Mouse (Mus musculus): ENCODE results near the gene Ankrd33. TPM values are rescaled to one million over a fixed set of nuclear protein-coding genes. Genes with fewer than 3 reads are reported as not detected.
"Not testable (repeated sequence)": the region's sequence is repeated elsewhere in the genome, so short reads cannot be mapped to it uniquely, and the experiment has no call there.

The Ankrd33 gene
- total RNA-seq, 1 experiment from 2014 or later = 0.64 TPM

- peak; percentile 89 for DNase-seq
Observed at GRCm38 (mm10) chr15:101086956-101087355, 28.6 kb upstream of the Ankrd33 start.

GRCm38 (mm10) chr15:101088291-101088690 is 27.3 kb upstream of the Ankrd33 start:
- no peak for DNase-seq

- DNase-seq = no peak
Observed at GRCm38 (mm10) chr15:101091551-101091950, 24.0 kb upstream of the Ankrd33 start.

- no peak for DNase-seq
Observed at GRCm38 (mm10) chr15:101092121-101092828, 23.3 kb upstream of the Ankrd33 start.

GRCm38 (mm10) chr15:101092829-101093648 is 22.5 kb upstream of the Ankrd33 start:
- DNase-seq = peak; percentile 58

GRCm38 (mm10) chr15:101093988-101094387 is 21.6 kb upstream of the Ankrd33 start:
- no peak for DNase-seq

- no peak for DNase-seq
Observed at GRCm38 (mm10) chr15:101094979-101095378, 20.6 kb upstream of the Ankrd33 start.

- no peak for DNase-seq
Observed at GRCm38 (mm10) chr15:101095392-101095791, 20.2 kb upstream of the Ankrd33 start.

GRCm38 (mm10) chr15:101097985-101098651 is 17.4 kb upstream of the Ankrd33 start:
- peak; percentile 37 for DNase-seq

- no peak for DNase-seq
Observed at GRCm38 (mm10) chr15:101100996-101101395, 14.6 kb upstream of the Ankrd33 start.

GRCm38 (mm10) chr15:101103605-101104304 is 11.8 kb upstream of the Ankrd33 start:
- DNase-seq = no peak

GRCm38 (mm10) chr15:101105496-101105994 is 10.0 kb upstream of the Ankrd33 start:
- peak; percentile 88 for DNase-seq

GRCm38 (mm10) chr15:101106011-101106410 is 9.5 kb upstream of the Ankrd33 start:
- DNase-seq = peak; percentile 45

- DNase-seq = no peak
Observed at GRCm38 (mm10) chr15:101107906-101108671, 7.5 kb upstream of the Ankrd33 start.

- DNase-seq = peak; percentile 45
Observed at GRCm38 (mm10) chr15:101113176-101113575, 2.4 kb upstream of the Ankrd33 start.

- not testable (repeated sequence) for DNase-seq
Observed at GRCm38 (mm10) chr15:101113778-101114177, 1.8 kb upstream of the Ankrd33 start.

- no peak for DNase-seq
Observed at GRCm38 (mm10) chr15:101118399-101119125, 3.0 kb downstream of the Ankrd33 start.

GRCm38 (mm10) chr15:101121411-101122289 is 6.1 kb downstream of the Ankrd33 start:
- DNase-seq = no peak

GRCm38 (mm10) chr15:101122290-101122589 is 6.7 kb downstream of the Ankrd33 start:
- no peak for DNase-seq

GRCm38 (mm10) chr15:101123202-101123601 is 7.6 kb downstream of the Ankrd33 start:
- DNase-seq = no peak
